Mouse (Mus musculus): ENCODE results near the gene Olr1.
"Not testable (repeated sequence)": the region's sequence is repeated elsewhere in the genome, so short reads cannot be mapped to it uniquely, and the experiment has no call there.

Olr1 gene

DNA sequence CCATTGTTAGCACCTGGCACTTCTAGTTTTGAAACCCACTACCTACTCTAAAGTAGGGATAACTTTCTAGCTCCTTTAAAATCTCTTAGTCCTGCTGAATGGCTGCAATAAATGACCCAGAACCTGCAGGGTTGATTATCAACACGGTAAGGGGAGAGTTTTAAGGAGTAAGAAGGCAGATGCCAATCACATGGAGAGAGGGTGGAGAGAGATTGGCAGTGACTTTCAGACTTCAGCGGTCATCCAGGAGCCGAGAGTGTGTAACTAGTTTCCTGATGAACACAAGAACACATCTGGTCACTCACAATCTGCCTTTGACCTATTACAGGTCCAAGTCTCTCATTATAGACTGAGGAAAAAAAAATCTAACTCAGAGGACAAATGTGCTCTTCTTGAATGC is 5.4 kb upstream of the Olr1 start, which contains the start of gene Tmem52b:
Gene Tmem52b (plus strand): TSS at position 189 of the 400 bp plus-strand sequence.
- no peak for DNase-seq (ENCODE audit: low spot score)

DNA sequence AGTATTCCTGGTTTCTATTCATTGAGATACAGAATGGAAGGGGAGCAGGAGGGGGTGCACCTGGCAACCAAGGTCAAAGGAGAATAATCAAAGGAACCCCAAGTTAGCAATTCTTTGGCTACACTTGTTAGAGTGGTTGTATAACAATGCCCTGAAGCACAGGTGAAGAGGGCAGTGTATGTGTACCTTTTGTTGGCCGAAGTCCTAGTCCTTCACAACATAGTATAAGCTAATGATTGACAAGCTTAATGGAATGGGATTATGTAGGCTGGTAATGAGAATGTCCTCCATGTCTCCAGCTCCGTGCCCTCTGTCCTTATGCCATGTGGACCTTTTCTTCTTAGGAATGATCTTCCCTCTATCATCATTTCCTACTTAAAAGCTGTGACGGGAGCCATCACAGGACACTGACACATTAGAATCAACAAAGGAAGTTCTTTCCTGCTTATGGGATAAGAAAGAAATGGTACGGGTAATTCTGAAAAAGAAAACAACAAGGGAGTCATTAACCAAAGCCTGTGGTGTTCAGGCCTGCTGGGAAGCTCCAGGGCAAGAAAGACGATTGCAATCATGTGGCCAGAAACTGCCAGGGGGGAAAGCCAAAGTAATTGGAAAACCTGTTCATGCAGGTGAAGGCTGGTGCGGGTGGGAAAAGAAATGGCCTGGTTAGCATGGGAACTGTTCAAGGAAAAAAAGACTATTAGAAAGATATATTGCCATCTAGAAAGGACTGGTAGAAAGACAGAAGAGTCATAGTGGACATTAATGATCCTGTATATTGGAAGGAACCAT is 3.4 kb upstream of the Olr1 start:
- no peak for DNase-seq (ENCODE audit: low spot score)

DNA sequence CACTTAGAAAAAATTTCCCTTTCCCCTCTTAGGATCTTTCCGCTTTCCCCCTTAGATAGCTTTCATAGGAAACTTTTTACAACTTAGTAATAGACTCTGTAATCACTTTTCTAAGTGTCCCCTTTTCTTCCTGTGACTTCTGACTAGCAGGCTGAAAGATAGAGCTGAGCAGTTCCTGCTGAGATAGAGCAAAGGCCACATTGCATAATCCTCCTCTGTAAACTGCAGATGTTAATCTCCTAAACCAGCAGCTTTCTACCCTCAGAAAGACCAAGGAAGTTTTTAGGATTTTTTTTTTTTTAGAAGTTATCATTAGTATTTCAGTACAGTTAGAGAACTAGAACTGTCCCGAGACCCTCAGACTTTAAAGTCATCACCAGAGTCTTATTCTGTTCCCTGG is 3.5 kb downstream of the Olr1 start:
- no peak for DNase-seq (ENCODE audit: low spot score)

DNA sequence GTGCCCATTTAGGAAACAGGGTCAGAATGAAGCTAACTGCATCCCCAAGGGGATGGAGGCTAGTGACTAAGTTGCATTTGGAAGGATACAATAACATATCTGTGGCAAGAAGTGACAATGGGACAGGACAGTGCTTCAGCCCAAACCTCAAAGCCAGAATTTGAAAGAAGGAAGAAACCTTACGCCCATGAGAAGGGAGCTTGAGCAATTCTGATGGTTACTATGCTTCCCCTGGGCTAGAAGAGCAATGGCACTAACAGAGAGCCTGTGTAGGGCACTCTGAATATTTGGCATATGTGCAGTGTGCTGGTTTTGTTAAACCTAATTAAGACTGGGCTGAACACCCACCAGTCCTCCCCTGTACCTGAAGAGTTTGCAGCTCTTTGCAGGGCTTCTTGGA is 7.4 kb downstream of the Olr1 start:
- not testable (repeated sequence) for DNase-seq (ENCODE audit: low spot score)

DNA sequence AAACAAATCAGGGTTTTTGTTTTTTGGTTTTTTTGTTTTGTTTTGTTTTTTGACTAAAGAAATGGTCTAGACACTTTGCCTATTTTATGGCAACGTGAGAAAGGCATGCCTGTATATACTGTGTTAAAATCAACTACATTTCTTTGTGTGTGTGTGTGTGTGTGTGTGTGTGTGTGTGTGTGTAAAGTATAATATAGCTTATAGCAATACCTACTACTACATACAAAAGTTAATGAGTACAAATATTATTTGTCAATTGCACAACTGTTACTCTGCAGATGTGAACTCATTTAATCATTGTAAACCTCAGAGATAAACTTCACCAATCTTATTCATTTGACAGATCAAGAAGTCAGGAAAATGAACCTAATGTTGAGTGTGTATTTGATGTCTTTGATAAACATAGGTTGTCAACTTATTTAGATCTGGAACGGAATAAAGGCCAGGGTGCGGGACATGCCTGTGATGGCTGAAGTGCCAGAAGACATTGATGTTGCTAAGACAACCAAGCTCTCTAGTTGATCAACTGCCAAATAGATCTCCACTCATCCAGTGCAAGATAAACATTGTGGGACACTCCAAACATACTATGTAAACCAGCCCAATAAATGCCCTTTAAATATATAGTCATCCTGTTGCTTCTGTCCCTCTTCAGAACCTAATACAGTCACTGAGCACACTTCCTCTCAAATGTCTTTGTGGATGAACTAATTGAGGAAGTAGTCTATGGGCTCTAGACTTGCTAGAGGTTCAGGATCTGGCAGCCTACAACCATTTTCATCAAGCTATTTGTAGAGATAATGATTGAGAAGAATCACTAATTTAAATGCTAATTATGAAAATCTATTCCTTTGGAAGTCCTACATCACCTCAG is 9.4 kb downstream of the Olr1 start:
- DNase-seq (ENCODE audit: low spot score) = no peak

DNA sequence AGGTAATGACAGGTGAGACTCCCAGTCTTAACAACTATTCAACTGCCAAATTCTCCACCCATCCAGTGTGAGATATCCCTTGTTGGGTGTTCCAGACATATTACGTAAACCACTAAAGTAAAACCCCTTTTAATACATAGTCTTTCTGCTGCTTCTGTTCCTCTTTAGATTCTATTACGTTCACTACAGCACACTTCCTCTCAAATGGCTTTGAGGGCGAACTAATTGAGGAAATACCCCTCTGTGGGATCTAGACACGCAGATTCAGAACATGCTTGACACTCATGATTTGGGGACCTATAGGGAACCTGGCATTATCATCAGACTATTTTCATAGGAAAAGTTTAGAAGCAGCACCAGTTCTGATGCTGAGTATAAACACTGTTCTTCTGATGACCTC is 12.0 kb downstream of the Olr1 start:
- DNase-seq (ENCODE audit: low spot score) = no peak

DNA sequence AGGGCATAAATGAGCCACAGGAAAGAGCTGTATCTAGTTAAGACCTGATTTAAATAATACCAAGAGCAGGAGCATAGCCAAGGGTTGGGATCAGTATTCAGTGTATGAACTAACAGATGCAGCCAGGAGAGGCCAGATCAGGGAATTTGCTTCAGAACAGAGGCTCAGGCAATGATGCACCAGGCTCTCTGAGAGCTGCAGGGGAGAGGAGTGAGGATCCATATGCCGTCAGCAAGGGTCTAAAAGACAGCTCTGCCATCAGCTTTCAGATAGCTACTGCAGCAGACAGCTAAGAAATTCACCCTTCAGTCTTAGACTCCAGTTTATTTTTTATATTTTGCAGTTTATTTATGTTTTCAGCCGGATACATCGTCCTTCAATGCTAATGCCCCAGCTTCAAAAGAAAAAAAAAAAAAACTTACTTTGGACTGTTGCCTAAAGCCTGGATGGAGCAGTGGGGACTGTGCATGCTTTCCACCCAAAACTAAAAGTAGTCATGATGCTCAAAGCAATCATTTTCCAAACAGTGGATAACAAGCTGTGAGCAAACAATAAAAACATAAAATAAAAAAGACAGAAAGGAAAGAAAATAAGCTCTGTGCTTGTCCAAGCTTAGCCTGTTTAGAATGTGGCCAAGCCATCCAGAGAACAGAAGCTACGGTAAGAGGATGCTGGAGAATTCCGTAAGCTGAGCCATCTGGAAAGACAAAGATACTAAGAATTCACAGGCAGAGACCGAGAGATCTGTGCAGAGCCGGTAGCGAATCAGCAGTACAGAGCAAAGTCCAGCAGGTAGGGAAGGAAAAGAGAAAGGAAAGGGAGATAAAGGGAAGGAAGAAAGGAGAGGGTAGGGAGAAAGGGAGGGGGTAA is 26.6 kb downstream of the Olr1 start:
- no peak for DNase-seq (ENCODE audit: low spot score)

DNA sequence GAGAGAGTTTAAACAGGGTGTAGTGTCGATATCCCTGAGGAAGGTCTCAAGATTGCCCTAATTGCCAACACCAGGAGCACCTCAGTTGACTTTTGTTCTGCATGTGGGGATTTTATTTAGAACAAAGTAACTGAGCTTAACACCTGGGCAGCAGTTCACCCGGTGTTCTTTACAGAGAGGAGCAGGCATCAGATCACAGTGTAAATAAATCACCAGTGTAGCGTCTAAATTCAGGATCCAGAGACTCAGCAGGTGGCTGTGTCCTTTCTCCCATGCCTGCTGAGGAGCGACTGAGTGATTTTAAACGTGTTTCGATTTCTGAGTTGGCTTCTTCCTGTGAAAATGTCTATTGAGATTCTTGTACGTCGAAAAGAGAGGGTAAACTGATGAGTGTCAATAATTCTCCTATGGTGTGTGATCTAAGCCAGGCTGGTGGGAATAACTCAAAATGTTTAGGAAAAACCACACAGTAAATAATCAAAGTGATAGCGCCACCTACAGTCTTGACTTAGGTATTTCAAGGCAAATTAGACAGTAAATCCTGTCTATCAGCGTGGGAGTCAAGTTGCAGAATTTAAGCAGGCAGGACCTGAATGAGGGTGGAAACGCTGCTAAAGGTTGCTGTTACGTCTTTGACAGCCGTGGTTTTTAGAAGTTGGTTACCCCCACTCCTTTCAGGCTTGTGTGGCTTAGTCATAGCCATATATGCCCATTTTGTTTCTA is 30.4 kb downstream of the Olr1 start:
- no peak for DNase-seq (ENCODE audit: low spot score)

DNA sequence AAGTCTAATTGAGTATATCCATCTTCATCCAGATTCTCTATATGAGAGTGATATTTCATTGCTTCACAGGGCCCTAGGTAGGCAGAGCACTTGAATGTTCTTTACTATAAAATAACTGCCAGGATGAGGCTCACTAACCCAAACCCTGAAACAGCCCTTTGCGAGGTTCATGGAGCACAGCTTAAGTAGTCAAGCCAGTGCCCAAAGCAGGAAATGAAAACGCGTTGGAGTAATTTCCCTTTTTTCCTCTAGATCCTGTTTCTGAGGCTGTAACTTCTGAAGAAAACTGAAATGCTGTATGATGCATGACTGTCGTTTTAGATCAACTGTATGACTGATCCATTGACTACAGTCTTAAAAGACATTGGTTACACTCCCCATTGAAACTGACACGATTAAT is 34.3 kb downstream of the Olr1 start:
- no peak for DNase-seq (ENCODE audit: low spot score)

DNA sequence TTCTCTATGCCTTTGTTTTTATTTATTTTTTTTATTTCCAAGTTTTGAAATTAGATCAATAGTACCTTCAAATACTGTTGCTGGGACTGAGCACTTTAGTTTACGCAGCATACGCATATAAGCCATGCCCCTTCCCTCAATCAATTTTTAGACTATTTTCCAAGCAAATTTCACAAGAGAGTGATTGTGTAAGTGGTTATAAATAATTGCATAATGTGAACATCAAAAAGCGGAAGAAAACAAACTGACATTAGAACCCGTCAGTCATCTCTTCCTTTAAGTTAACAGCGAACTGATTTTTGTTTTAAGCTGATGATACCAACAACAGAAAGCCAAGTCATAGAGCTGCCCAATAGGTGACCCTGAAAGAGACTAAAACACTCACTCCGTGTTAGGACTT is 35.6 kb downstream of the Olr1 start:
- DNase-seq (ENCODE audit: low spot score) = no peak

DNA sequence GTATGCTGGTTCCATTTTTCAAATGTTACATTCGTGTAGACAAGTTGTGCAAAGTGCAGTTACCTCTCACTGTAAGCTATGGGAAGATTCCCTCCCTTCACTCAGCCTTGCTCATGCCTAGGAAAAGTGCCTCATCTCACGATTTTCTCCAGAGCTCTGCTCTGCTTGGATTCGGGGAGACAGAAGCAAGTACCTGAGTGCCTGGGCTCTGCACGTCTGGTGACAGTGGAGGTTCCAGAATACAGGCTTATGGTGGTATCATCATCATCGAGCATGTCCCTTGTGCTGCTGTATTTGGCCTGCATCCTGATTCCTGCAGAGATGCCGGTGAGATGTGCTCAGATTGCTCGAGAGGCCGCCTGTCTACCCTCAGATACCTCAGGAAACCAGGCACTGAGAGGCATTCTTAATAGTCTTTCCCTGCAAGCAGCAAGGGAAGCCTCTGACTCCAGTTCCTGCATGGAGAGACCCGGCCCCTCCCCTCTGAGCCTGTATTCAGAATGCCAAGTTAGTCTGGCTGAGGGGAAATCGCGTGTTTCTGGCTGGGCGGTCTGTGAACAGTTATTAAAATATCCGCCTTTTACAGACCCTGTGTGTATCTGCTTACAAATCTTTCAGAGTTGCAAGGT is 55.4 kb downstream of the Olr1 start, which contains the start of gene Clec1a:
Gene Clec1a (minus strand): TSS at position 590 of the 629 bp plus-strand sequence.
- DNase-seq (ENCODE audit: low spot score) = no peak

DNA sequence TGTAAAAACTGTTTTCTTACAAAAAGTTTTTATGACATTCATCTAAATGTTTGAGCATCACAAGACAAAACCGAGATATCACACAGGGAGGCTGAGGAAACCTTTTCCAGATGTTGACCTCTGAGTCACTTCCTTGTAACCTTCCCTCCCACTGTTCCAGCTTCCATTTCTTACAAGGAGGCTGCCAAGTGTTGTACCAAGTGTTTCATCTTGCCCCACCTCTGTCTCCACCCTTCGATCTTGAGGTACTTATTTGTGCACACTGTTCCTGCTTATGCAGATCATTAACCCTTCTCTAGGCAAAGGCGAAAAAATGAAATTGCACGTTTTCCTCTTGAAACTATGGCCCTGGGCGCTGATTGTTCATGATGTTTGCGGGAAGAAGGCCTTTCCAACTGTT is 57.2 kb downstream of the Olr1 start:
- DNase-seq (ENCODE audit: low spot score) = no peak

DNA sequence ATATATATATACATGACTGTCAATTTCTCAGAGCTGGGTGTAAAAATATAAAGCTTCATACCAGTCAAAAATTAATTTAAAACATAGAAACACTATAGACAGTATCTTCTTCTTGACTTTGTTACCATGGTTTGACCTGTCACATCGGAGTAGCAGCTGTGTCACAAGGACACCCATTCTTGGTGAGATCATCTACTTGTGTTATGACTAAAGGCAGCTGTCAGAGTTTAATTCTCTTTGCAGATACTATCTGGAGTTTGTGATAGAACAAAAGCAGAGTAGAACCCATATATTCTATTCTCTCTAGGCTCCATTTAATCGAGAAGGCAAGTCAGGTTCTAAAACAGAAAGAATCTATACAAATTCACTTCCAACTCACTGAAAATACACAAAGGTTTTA is 68.9 kb downstream of the Olr1 start:
- no peak for DNase-seq (ENCODE audit: low spot score)

DNA sequence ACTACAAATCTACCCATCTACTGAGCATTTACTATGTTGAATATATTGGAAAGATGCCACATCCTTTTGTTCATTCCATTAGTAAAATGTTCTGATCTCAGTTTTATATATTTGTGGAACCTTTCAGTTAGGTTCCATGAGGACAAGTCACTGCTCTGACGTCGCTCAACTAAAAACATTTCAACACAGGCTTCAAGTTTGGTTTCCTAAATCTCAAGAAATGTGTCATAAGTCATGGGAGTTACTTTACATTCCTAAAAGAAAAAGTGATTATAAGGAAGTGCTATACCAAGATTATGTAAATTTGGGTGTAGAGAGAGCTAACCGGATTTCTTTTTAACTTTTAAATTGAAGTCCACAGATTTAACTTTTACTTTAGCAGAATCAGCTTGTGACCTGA is 70.9 kb downstream of the Olr1 start:
- no peak for DNase-seq (ENCODE audit: low spot score)

All from spleen, adult 12 weeks (tissue).